Mouse (Mus musculus): ENCODE results near the gene Rrp12. TPM values are rescaled to one million over a fixed set of nuclear protein-coding genes. Genes with fewer than 3 reads are reported as not detected.

Gene Rrp12
- polyA plus RNA-seq, 1 experiment from 2014 or later = 27.3 TPM

Other genes starting within 250 kb of the Rrp12 start
- gene Slit1, start 152.5 kb downstream of the Rrp12 start, polyA plus RNA-seq (2016; fragmentation: Nextera tagmentation; extraction: Ambion mirVana) = 13.9 and 18.0 TPM in 2 replicates
- 27.9 and 37.9 TPM in 2 replicates for gene Arhgap19, start 94.1 kb downstream of the Rrp12 start, polyA plus RNA-seq (2016; fragmentation: Nextera tagmentation; extraction: Ambion mirVana)
- gene Frat1, start 66.2 kb downstream of the Rrp12 start, polyA plus RNA-seq (2016; fragmentation: Nextera tagmentation; extraction: Ambion mirVana) = 10.8 and 13.4 TPM in 2 replicates
- 5.4 and 6.7 TPM in 2 replicates for gene Frat2, start 48.0 kb downstream of the Rrp12 start, polyA plus RNA-seq (2016; fragmentation: Nextera tagmentation; extraction: Ambion mirVana)
- 900 and 1,138 TPM in 2 replicates for gene Pgam1, start 15.8 kb upstream of the Rrp12 start, polyA plus RNA-seq (2016; fragmentation: Nextera tagmentation; extraction: Ambion mirVana)
- 75.5 and 92.1 TPM in 2 replicates for gene Exosc1, start 37.2 kb upstream of the Rrp12 start, polyA plus RNA-seq (2016; fragmentation: Nextera tagmentation; extraction: Ambion mirVana)
- 87.1 and 92.5 TPM in 2 replicates for gene Zdhhc16, start 37.3 kb upstream of the Rrp12 start, polyA plus RNA-seq (2016; fragmentation: Nextera tagmentation; extraction: Ambion mirVana)
- 32.2 and 39.5 TPM in 2 replicates for gene Mms19, start 85.0 kb upstream of the Rrp12 start, polyA plus RNA-seq (2016; fragmentation: Nextera tagmentation; extraction: Ambion mirVana)
- gene Ubtd1, start 85.6 kb upstream of the Rrp12 start, polyA plus RNA-seq (2016; fragmentation: Nextera tagmentation; extraction: Ambion mirVana) = 11.5 and 16.9 TPM in 2 replicates
- gene Ankrd2, start 139.8 kb upstream of the Rrp12 start, polyA plus RNA-seq (2016; fragmentation: Nextera tagmentation; extraction: Ambion mirVana) = 0.39 TPM in 1 of 2 replicates, not detected in the other
- gene Hoga1, start 149.4 kb upstream of the Rrp12 start, polyA plus RNA-seq (2016; fragmentation: Nextera tagmentation; extraction: Ambion mirVana) = 1.3 and 1.9 TPM in 2 replicates
- gene 4933411K16Rik, start 156.1 kb upstream of the Rrp12 start, polyA plus RNA-seq (2016; fragmentation: Nextera tagmentation; extraction: Ambion mirVana) = not detected in 2 replicates
- 52.6 and 73.6 TPM in 2 replicates for gene Morn4, start 190.2 kb upstream of the Rrp12 start, polyA plus RNA-seq (2016; fragmentation: Nextera tagmentation; extraction: Ambion mirVana)
- gene Pi4k2a, start 194.3 kb upstream of the Rrp12 start, polyA plus RNA-seq (2016; fragmentation: Nextera tagmentation; extraction: Ambion mirVana) = 28.2 TPM in 2 replicates
- gene Avpi1, start 232.9 kb upstream of the Rrp12 start, polyA plus RNA-seq (2016; fragmentation: Nextera tagmentation; extraction: Ambion mirVana) = 17.5 and 19.0 TPM in 2 replicates

Measured in hindbrain, embryonic 10.5 days (tissue).